Mouse (Mus musculus) intestine, postnatal 0 days (tissue): ENCODE results near the gene Csf2. TPM values are rescaled to one million over a fixed set of nuclear protein-coding genes. Genes with fewer than 3 reads are reported as not detected.

Source experiments
- ATAC-seq: fragments of 200-750 bp; cut with Nextera tagmentation; 2 replicates; pipeline ENCODE4 v1.8.0; 2017; ENCODE audit warnings: mild to moderate bottlenecking, moderate TSS enrichment, moderate library complexity
- H3K27ac ChIP-seq: fragments of 300-500 bp; sonication (generic); 2 replicates; pipeline ENCODE4 v1.5.1; 2014; ENCODE audit warnings: mild to moderate bottlenecking, low read depth, low read length, moderate library complexity
- H3K27me3 ChIP-seq: fragments of 300-500 bp; sonication (generic); replicated peaks from 2 replicates; pipeline ENCODE4 v1.6.1; 2014; ENCODE audit warnings: low read length, mixed read lengths; ENCODE audit not compliant: control insufficient read depth, insufficient read depth
- H3K36me3 ChIP-seq: fragments of 300-500 bp; sonication (generic); 2 replicates; pipeline ENCODE4 v1.6.1; 2014; ENCODE audit warnings: mild to moderate bottlenecking, moderate library complexity; ENCODE audit not compliant: control insufficient read depth, insufficient read depth
- H3K4me1 ChIP-seq: fragments of 300-500 bp; sonication (generic); replicated peaks from 2 replicates; pipeline ENCODE4 v1.6.1; 2014; ENCODE audit warnings: antibody characterized with exemption, low read length, mixed read lengths; ENCODE audit not compliant: control insufficient read depth, insufficient read depth
- H3K4me2 ChIP-seq: fragments of 300-500 bp; sonication (generic); replicated peaks from 2 replicates; pipeline ENCODE4 v1.6.1; 2014; ENCODE audit warnings: low read depth, mild to moderate bottlenecking, moderate library complexity
- H3K4me3 ChIP-seq: fragments of 300-500 bp; sonication (generic); 2 replicates; pipeline ENCODE4 v1.5.1; 2014; ENCODE audit warnings: low read depth, low read length
- H3K9ac ChIP-seq: fragments of 300-500 bp; sonication (generic); 2 replicates; pipeline ENCODE4 v1.6.1; 2014; ENCODE audit warnings: mild to moderate bottlenecking, low read depth, low read length
- H3K9me3 ChIP-seq: fragments of 300-500 bp; sonication (generic); 2 replicates; pipeline ENCODE4 v1.6.1; 2016; ENCODE audit warnings: mixed run types; ENCODE audit not compliant: control insufficient read depth
- CTCF ChIP-seq: sonication (generic); IDR thresholded peaks from 2 replicates; pipeline ENCODE4 v1.5.1; 2016; ENCODE audit warnings: low read depth, mild to moderate bottlenecking, control low read depth, antibody characterized with exemption, moderate library complexity
- WGBS: fragments of 180-500 bp; shearing (Covaris S2); extraction: QIAGEN DNeasy Blood & Tissue Kit; methylation state at CpG from one replicate; pipeline ENCODE4 v1.1.7; 2014; 5-methylcytosine and 5-hydroxymethylcytosine counted together
- polyA plus RNA-seq: library from polyadenylated mRNA; unstranded; fragments of >200 nt; fragmentation: Nextera tagmentation; extraction: Ambion mirVana; gene quantifications from 2 replicates; pipeline ENCODE4 v1.2.1, GENCODE M21; 2015

Csf2 gene
- polyA plus RNA-seq, 1 experiment from 2014 or later, result 1.3 TPM

GRCm38 (mm10) chr11:54263405-54264031 is 14.1 kb upstream of the Csf2 start:
- peak; percentile 44 for TF ChIP-seq CTCF
- H3K27me3 ChIP-seq, result no peaks in the 10 kb centered on the region
- no peak overlapping the region for H3K27ac ChIP-seq
- H3K9ac ChIP-seq, result no peak overlapping the region
- ATAC-seq, result no peak
- H3K4me1 ChIP-seq, result no peaks in the 10 kb centered on the region
- no peak overlapping the region for H3K4me2 ChIP-seq
- no peaks in the 10 kb centered on the region for H3K9me3 ChIP-seq
- WGBS, result 27% methylated on average over 1 of the region's 1 CpGs
- H3K4me3 ChIP-seq, result no peak overlapping the region
- no peaks in the 10 kb centered on the region for H3K36me3 ChIP-seq

- no peak overlapping the region for H3K4me3 ChIP-seq
- H3K36me3 ChIP-seq, result no peaks in the 10 kb centered on the region
- no peak overlapping the region for H3K4me2 ChIP-seq
- H3K27ac ChIP-seq, result no peak overlapping the region
- 55% methylated on average over 3 of the region's 3 CpGs for WGBS
- peak; percentile 91 for TF ChIP-seq CTCF
- H3K9ac ChIP-seq, result no peak overlapping the region
- ATAC-seq, result peak; percentile 56; the same call in 1 of the 2 replicates
- no peaks in the 10 kb centered on the region for H3K9me3 ChIP-seq
- no peaks in the 10 kb centered on the region for H3K4me1 ChIP-seq
- no peaks in the 10 kb centered on the region for H3K27me3 ChIP-seq
Observed at GRCm38 (mm10) chr11:54256624-54257376, 7.3 kb upstream of the Csf2 start.

- H3K4me3 ChIP-seq, result no peak overlapping the region
- H3K36me3 ChIP-seq, result no peaks in the 10 kb centered on the region
- H3K9me3 ChIP-seq, result no peaks in the 10 kb centered on the region
- no peak overlapping the region for H3K9ac ChIP-seq
- ATAC-seq, result no peak
- H3K27ac ChIP-seq, result no peak overlapping the region
- no peaks in the 10 kb centered on the region for H3K27me3 ChIP-seq
- WGBS, result 27% methylated on average over 4 of the region's 4 CpGs
- H3K4me1 ChIP-seq, result no peaks in the 10 kb centered on the region
- H3K4me2 ChIP-seq, result no peak overlapping the region
- TF ChIP-seq CTCF, result peak; percentile 72
Observed at GRCm38 (mm10) chr11:54254114-54254513, 4.6 kb upstream of the Csf2 start.

GRCm38 (mm10) chr11:54250575-54250974 is 1.1 kb upstream of the Csf2 start:
- no peak overlapping the region for H3K9ac ChIP-seq
- no peaks in the 10 kb centered on the region for H3K36me3 ChIP-seq
- no peak for ATAC-seq
- H3K27me3 ChIP-seq, result no peaks in the 10 kb centered on the region
- no peak overlapping the region for H3K4me3 ChIP-seq
- H3K4me1 ChIP-seq, result no peaks in the 10 kb centered on the region; the same call in 1 of the 2 replicates
- H3K9me3 ChIP-seq, result no peaks in the 10 kb centered on the region
- no peak for TF ChIP-seq CTCF
- 87% methylated on average over 11 of the region's 11 CpGs for WGBS
- no peak overlapping the region for H3K27ac ChIP-seq
- H3K4me2 ChIP-seq, result no peak overlapping the region

- ATAC-seq, result no peak
- no peak overlapping the region for H3K4me3 ChIP-seq
Observed at GRCm38 (mm10) chr11:54249748-54250147, 281 bp upstream of the Csf2 start.

GRCm38 (mm10) chr11:54247251-54247950 is 2.1 kb downstream of the Csf2 start:
- H3K4me3 ChIP-seq, result no peak overlapping the region
- H3K9me3 ChIP-seq, result no peaks in the 10 kb centered on the region
- H3K27me3 ChIP-seq, result no peaks in the 10 kb centered on the region
- H3K36me3 ChIP-seq, result no peaks in the 10 kb centered on the region
- no peaks in the 10 kb centered on the region; the same call in 1 of the 2 replicates for H3K4me1 ChIP-seq
- H3K9ac ChIP-seq, result no peak overlapping the region
- 68% methylated on average over 10 of the region's 10 CpGs for WGBS
- H3K4me2 ChIP-seq, result no peak overlapping the region
- no peak for ATAC-seq
- TF ChIP-seq CTCF, result no peak
- H3K27ac ChIP-seq, result no peak overlapping the region

More at GRCm38 (mm10) chr11:54249748-54250147, 281 bp upstream of the Csf2 start:
- H3K4me1 ChIP-seq, result no peaks in the 10 kb centered on the region; the same call in 1 of the 2 replicates
- no peaks in the 10 kb centered on the region for H3K36me3 ChIP-seq
- H3K27me3 ChIP-seq, result no peaks in the 10 kb centered on the region
- H3K9me3 ChIP-seq, result no peaks in the 10 kb centered on the region
- 62% methylated on average over 3 of the region's 3 CpGs for WGBS
- no peak overlapping the region for H3K4me2 ChIP-seq
- TF ChIP-seq CTCF, result no peak
- H3K27ac ChIP-seq, result no peak overlapping the region
- H3K9ac ChIP-seq, result no peak overlapping the region
